Mouse (Mus musculus) liver, embryonic 14.5 days (tissue): ENCODE measurements around the gene Ssb.

Source experiments
- CTCF ChIP-seq: IDR thresholded peaks from 2 replicates; pipeline ENCODE4 v1.5.1; 2016; ENCODE audit warnings: antibody characterized with exemption, low read depth, control low read depth
- EP300 ChIP-seq: IDR thresholded peaks from 2 replicates; pipeline ENCODE4 v1.6.1; 2016; ENCODE audit warnings: antibody characterized with exemption, low read depth

GRCm38 (mm10) chr2:69884581-69884980, 23.2 kb downstream of the Ssb start:
- TF ChIP-seq CTCF (no peak), EP300 (no peak)
